Mouse (Mus musculus): ENCODE data around the gene Ccdc107.
A peak's percentile ranks its signal among the peaks of the same experiment; 100 is the strongest.

The Ccdc107 gene

DNA sequence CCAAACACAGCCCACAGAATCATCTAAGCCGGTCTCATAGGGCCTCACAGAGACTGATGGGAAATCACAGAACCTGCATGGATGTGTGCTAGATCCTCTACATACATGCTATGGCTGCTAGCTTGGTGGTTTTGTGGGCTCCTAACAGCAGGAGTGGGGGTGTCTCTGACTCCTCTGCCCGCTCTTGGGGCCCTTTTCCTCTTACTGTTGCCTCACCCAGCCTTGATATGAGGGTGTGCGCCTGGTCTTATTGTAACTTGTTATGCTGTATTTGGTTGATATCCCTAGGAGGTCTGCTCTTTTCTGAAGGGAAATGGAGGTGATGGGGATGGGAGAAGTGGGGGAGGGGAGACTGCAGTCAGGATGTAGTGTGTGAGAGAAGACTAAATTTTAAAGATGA lies 3.1 kb upstream of the Ccdc107 start:
- no peak for DNase-seq

DNA sequence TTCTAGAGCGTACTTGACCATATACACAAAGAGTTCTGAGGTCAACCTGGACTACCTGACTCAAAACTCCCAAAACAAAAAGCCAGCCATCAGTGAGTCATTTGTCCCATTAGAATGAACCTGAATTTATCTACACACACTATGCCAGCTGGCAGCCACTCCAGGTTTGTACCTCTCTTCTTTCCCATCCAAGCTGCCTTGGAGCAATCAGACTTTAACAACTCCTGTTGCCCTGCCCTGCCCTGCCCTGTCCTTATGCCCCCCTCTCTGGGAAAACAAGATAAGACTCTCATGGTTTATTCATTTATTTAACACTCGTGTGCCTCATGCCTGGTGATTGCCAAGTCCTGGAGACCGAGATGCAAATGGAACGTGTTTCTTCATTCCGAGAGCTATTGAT lies 1.9 kb upstream of the Ccdc107 start:
- no peak for DNase-seq

DNA sequence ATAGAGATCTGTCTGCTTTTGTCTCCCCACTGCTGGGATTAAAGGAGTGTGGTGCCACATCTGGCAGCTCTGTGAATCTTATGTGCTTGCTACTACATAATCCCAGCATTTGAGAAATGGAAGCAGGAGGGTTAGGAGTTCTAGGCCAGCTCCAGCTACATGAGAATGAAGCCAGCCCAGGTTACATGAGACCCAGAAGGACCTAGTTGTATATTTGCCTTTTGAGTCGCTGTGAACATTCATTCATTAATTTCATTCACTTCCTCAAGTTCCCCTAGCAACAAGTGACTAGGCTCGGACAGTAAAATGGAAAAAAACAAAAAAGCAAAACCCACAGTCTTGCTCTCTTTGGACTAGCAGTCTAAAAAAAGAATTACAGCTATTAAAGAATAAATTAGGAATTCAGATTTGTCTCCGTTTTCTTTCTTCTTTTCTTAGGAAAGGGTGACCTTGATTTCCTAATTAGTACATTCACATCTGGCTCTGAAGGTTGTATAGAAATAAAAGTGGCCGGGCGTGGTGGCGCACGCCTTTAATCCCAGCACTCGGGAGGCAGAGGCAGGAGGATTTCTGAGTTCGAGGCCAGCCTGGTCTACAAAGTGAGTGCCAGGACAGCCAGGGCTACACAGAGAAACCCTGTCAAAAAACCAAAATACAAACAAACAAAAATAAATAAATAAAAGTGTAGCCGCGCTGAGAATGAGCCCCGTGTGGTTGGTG lies 439 bp upstream of the Ccdc107 start:
- no peak for DNase-seq

DNA sequence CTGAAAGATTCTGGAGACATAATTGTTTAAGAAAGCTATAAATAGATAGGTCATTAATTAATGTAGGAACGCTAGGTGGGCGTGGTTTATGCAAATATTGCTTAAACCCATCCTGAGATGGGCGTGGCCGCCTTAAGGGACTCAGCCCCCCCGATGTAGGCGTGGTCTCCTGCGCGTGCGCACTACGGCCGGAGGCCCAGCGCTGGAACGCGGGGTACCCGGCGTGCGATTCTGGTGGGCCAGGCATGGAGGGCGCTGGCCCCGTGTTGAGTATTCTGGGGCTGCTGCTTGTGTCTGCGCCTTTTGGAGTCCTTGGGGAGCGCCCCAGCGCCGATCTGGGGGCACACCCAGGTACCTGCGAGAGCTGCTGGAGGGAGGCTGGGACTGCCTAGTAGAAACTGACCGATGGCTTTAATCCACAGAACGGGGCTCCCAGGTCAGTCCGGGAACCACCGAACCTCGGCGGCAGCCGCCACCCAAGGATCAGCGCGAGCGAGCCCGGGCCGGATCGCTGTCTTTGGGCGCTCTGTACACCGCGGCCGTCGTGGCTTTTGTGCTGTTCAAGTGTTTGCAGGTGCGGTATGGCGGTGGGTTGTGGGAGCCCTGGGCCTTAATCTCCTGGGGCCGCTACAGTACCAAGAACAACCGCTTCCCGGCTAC lies 616 bp downstream of the Ccdc107 start:
- DNase-seq, result peak; percentile 98

DNA sequence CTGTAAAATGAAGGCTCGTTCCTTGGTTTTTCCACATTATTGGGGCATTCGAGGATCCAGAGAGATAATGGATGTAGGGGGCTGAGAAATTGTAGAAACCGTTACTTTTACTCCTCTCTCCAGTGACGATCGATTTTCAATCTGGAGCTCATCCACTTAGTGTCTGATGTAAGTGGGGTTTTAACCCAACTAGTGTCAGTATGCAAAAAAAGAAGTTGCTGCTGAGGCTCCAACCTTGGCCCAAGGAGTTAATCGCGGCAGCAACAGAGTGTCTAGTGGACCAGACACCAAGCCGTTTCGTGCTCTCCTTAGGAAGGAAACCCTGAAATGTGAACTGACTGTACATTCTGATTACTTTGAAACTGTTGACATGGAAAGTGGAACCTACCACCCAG lies 1.1 kb downstream of the Ccdc107 start:
- no peak for DNase-seq

DNA sequence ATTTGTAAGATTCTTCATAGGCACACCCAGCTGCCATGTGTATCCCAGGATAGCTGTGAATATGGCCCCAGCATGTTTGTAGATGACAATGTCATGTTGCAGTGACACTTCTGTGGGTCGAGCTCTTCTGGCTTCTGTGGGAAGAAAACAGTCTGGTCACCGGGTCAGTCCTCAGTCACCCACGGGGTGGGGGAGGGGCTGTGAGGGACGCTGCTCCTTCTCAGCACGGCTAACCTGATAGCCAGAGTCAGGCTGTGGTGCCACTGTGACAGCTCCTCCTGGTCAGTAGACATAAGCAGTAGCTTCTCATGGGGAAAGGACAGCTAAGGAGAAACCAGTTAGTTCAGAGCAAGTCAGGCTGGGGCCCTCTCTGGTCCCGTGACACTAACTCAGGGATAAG lies 3.9 kb downstream of the Ccdc107 start:
- no peak for DNase-seq

DNA sequence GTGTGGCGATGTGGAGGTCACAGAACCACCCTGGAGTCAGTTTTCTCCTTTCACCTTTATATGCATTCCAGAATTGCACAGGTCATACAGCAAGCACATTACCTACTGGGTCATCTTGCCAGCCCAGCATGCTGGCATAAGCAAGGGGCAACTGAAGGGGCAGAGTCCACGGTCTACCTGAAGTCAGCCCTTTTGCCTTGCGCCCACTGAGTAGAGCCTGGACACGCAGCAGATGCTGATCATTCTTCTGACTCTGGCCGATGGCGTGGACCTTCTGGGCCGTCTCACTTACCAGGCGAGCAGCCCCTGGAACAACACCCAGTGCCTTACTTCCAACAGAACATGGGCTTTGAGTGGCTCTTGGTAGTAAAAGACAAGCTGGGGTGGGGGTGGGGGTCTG lies 4.7 kb downstream of the Ccdc107 start:
- DNase-seq, result no peak

DNA sequence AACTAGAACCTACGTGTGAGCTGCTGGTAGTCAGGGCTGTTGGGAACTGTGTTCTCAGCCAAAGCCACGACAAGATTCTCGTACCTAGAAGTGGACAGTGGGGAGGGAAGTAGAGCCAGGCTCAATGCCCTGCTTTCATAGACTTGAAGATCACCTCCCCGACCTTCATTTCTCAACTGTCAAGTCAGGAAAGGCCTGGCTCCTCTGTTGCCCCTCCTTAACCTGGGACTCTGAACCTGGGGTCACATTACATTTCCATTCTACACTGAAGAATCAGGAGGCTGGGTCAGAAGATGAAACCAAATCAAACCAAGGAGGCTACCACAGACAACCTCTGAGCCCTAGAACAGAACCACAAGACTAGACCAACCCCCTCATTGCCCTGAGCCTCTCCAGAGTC lies 5.2 kb downstream of the Ccdc107 start:
- DNase-seq, result no peak

DNA sequence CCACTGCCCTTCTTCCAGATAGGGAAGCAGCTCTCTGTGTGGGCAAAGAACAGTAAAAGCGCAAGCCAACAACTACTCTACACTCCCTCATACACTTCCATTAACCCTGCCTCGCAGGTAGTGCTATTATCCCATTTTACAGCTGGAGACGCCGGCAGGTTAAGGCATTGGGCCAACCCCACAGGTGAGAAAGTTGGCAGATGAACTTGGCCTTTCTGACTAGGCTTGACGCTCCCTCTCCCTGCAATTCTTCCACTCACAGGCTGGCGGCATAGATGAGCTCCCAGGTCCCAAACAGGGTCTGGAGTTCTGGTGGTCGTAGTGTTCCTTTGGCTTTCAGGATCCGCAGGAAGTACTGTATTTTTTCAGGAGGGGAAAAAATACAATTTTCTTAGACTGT lies 6.3 kb downstream of the Ccdc107 start:
- no peak for DNase-seq

DNA sequence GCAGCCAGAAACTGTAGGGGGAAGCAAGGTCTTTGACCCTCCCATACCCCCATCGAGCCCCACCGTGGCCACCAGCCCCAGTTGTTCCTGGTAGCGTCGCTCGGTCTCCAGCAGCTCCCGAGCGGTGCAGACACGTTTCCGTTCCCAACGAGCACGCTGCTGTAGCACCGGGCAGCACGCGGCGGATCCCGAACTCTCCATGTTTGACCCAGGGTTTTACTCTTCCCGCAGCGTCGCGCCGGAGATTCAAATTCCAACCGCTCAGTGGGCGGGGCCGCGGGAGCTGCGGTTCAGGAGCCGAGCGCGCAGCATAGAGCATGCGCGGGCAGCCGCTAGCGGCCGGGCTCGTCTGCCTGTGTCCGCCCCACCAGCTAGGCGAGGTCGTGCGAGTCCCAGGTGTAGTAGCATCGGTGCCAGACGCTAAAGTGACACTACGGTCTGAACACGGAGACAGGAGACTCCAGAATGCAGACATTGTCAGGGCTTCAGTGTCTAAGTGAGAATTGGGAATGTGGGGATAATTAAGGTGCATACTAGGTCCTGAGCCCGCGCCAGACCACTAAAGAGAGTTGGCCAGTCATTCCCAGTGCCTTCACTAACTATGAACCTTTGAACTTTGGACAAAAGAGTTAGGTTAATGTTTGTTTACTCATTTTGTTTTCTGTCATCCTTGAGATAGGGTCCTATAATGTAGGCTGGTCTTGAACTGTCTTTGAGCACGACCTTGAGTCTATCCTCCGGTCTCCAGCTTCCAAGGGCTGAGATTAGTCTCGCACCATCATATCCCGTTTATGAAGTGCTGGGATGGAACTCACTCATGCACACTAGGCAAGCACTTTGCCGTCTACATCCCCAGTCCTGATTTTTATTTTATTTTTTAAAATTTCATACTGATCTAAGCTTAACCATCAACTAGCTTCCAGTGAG lies 7.0 kb downstream of the Ccdc107 start, which contains the start of gene Arhgef39:
TSS of gene Arhgef39 (minus strand) at position 289 of the 927 bp plus-strand sequence.
- DNase-seq, result peak; percentile 80

DNA sequence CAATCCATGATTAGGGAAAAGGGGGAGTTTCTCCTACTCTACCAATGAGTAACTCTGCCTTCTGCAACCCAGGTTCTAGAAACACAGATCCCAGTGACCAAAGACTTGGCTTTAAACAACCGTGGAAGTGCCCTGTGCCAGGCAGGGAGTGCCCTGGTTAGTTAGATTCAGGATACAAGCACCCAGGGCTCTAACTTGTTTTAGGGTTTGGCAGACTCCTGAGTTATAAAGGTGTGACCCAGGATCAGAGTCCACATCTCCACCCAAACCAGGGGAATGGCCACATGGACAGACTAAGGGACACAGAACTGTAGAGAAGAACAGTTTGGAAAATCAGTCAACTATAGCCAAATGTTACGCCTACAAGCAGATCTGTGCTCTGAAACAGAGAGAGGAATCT lies 10.3 kb downstream of the Ccdc107 start:
- no peak for DNase-seq

DNA sequence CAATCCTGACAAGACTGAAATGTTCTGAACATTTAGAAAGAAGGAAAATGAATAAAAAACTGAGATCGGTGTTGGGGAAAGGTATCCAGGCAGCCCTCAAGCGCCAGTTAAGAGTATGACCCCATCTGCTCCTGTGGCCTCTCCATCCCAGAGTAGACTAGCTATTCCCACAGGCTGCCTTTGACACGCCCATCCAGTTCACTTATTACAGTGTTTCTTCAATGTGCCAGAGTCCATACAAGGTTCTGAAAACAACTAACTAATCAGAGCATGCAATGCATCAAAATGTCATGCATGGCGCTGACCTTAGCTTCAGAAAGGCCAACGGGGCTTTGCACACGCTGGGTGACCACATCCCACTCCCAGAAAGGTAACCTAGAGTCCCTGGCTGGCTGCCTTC lies 10.8 kb downstream of the Ccdc107 start:
- no peak for DNase-seq

DNA sequence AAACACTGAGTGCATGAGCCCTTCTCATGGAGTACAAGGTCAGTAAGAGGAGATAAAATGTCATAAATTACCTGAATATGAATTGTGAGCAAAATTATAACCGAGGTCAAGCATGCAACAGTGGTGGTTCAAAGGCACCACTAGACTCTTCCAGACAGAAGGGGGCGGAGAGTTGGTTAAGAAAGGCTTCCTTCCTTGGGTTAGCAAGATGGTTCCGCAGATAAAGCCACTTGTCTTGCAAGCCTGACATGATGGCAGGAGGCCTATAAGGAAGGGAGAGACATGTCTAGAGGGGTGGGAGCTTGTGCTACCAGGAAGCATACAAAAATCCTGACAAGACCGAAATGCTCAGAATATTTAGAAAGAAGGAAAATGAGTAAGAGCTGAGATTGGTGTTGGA lies 11.6 kb downstream of the Ccdc107 start:
- no peak for DNase-seq

DNA sequence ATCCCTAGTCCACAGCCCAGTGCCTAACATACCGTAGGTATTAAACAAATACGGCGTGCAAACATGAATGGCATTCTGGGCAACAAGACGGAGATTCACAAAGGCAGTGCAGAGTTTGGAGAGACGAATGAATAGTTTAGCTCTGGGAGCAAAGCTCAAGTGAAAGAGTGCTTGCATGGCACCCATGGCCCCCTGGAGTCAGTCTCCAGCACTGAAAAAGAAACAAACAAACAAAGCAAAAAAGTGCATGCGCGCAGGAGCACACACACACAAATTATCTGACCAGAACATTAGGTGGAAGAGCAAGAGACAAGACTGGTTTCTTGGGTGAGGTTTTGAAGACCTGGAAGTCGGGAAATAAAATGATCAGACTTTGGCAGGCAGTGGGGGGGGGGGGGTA lies 13.4 kb downstream of the Ccdc107 start:
- no peak for DNase-seq

DNA sequence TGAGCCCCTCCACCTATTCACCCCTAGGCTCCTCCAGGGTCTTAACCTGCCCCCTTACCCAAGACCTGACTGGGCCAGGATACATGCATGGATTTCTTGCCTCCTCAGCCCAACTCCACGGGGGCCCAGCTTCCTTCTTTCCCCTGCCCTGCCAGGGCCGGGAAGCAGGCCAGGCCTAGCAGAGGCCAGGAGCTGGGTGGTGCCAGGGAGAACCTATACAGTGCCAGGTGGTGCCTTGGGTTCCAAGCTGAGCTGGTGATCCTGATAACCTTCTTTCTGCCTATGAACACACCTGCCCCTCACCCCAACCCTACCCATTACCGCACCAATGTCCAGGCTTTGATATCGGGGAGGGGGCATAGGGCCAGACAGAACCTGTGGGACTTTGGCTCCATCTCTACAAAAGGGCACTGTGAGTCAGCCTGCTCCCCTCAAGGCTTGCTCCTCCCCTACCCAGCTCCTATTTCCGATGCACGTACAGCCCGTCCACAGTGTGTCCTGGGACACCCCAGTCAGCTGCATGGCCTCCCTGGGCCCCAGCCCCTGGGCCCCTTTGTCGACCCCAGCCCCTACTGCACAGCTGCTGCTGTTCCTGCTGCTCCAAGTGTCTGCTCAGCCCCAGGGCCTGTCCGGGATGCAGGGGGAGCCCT lies 14.0 kb downstream of the Ccdc107 start, which contains the start of gene Car9:
TSS of gene Car9 (plus strand) at position 431 of the 650 bp plus-strand sequence.
- DNase-seq, result peak; percentile 86

DNA sequence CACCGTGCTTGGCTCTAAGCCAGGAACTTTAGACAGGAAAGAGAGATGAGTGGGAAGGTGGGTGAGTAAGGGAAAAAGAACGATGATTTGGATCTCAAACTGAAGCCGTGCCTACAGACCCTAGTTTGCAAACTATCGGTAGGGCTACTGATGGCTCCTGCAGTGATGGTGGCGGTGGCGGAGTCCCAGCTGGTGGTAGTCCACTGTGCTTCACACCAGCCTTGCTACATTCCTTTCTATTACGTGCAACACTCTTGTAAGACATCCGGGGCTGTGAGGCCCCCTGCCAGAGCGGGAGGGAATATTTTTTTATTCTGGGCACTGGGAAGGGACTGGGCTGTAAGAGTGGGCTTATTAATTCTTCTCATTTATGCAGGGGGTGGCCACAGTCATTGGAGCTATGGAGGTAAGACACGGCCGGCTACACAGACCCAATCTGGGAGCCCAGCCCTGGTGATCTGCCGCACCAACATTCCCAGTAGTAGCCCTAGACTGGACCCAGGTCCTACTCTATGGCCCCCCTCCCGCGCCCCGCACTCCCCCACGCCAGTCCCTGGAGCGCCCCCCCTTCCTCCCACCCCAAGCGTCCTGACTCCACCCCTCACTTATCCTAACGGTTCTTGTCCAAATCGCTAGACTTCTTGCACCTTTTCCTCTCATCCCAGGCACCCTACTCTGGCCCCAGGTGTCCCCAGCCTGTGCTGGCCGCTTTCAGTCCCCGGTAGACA lies 15.4 kb downstream of the Ccdc107 start:
- DNase-seq, result no peak

DNA sequence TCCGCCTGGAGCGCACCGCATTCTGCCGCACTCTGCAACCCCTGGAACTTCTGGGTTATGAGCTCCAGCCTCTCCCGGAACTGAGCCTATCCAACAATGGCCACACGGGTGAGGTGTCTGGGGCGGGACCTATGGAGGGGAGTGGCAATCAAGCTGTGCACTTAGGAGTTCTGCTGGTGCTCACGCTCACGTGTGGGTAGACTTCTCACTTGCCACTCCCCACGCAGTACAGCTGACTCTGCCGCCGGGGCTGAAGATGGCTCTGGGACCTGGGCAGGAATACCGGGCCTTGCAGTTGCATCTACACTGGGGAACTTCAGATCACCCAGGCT lies 15.9 kb downstream of the Ccdc107 start:
- no peak for DNase-seq

DNA sequence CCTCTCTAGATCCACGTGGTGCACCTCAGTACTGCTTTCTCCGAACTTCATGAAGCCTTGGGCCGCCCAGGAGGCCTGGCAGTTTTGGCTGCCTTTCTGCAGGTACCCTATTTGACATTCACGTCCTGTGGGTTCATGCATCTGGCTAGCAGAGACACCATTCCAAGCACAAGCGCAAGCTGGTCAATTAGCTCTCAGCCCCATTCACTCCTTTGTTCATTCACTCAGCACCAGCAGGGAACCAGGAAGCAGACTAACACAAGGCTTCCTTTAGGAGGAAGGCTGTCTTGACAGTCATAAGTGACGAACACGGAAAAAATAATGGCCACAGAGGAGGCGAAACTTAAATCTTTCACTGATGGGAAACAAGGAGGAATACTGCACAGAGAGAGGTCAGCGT lies 16.4 kb downstream of the Ccdc107 start:
- DNase-seq, result no peak

DNA sequence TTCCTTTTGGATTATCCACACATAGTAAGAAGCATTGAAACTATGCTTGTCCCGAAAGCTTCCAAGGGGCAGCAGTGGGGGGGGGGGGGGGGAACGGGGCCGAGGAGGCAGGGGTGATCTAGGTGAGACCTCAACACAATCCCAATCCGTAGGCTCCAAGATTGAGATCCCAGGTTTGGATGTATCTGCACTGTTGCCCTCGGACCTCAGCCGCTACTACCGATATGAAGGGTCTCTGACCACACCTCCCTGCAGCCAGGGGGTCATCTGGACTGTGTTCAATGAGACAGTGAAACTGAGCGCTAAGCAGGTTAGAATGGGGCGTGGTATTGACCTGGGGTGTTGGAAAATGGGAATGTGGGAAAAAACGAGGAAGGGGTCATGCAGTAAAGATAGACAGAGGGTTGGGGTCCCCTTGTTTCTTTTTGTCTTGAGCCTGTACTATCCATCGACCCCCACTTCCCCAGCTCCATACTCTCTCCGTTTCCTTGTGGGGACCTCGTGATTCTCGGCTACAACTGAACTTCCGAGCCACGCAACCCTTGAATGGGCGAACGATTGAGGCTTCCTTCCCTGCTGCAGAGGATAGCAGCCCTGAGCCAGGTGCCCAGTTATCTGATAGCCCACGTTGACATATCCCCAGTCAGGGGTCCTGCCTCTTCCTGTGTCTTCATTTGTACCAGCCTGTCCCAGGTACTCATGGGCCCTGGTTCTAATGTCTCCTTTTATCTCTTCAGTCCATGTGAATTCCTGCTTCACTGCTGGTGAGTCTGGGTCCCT lies 19.2 kb downstream of the Ccdc107 start:
- no peak for DNase-seq

DNA sequence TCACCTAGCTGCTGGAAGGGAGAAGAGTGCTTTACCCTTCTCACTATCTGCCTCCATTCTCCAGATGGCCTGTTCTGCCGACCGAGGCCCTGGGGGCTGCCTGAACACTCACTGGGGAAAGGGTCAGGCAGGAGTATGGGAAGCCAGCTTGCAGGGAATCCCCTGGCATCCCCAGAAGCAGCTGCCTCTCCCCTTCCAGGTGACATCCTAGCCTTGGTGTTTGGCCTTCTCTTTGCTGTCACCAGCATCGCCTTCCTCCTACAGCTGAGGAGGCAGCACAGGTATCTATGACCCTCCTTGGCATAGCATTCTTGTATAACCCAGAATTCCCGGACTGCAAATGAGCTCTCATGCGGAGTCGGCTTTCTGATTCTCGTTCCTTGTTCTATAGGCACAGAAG lies 20.0 kb downstream of the Ccdc107 start:
- no peak for DNase-seq

DNA sequence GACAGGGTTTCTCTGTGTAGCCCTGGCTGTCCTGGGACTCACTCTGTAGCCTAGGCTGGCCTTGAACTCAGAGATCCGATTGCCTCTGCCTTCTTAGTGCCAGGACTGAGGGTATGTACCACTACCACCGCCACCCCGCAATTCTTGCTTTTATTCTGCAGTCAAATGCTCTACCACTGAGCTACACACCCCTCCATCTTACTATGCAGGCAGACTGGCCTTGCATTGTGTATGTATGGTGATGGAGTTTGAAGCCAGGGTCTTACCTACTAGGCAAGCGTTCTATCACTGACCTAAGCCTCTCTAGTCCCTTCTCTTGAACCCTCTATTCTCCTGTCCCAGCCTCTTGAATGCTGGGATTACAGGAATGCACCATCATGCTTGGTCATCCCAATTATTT lies 20.6 kb downstream of the Ccdc107 start:
- DNase-seq, result no peak

DNA sequence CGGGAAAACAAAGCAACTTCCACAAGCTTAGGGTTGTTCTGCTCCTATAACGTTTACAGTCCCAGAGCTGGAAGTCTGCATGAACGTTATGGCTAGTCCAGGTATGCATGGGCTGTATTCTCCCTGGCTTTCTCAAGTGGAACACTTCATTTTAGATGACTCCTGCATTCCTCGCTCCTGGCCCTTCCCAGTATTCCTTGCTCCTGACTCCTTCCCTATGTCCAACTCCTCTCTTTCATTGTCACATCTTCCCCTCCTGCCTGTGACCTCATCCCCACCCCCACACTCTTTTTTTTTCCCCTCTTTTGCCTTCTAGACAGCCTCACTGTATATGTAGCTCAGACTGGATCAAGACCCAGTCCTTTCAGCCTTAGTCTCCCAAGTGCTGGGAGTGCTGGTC lies 21.1 kb downstream of the Ccdc107 start:
- no peak for DNase-seq
